Mouse (Mus musculus): ENCODE results near the gene Palb2.

GRCm38 (mm10) chr7:122135070-122135469, 2.3 kb upstream of the Palb2 start:
- TF ChIP-seq EP300 (IDR thresholded peaks at IDR 0.05; ENCODE audit: low read depth) (no peak), CTCF (IDR thresholded peaks at IDR 0.05; ENCODE audit: low read depth) (peak; percentile 63)
